Mouse (Mus musculus) thymus, postnatal 10 days (tissue): ENCODE results near the gene Csrnp3.

Source experiments
- DNase-seq, 2 experiments: peaks; one replicate each; pipeline ENCODE4 v3.0.0; 2021; ENCODE audit warnings: low spot score in 2 of 2

Gene Csrnp3

GRCm38 (mm10) chr2:66019235-66019634, 173.7 kb downstream of the Csrnp3 start:
- no peak for DNase-seq

DNA sequence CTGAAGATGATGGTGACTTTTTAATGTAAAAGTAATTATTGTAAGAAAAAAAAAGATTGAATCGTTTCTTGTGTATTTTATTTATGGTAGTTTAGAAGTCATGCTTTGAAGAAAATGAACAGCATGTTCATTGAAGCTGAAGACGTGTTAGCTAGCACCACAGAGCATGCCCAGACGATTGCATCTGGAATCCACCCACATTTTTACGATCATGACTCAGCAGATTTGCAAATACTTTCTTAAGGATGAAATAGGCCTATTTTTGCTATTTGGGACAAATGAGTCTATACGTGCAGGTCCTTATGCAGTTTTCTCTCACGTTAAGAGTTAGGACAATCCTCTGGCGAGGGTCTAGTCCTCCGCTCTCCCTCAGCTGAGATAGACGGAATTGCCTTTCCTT, 177.9 kb downstream of the Csrnp3 start:
- no peak for DNase-seq

GRCm38 (mm10) chr2:66024837-66025236, 179.3 kb downstream of the Csrnp3 start:
- no peak for DNase-seq

GRCm38 (mm10) chr2:66028812-66029211, 183.2 kb downstream of the Csrnp3 start:
- no peak for DNase-seq

DNA sequence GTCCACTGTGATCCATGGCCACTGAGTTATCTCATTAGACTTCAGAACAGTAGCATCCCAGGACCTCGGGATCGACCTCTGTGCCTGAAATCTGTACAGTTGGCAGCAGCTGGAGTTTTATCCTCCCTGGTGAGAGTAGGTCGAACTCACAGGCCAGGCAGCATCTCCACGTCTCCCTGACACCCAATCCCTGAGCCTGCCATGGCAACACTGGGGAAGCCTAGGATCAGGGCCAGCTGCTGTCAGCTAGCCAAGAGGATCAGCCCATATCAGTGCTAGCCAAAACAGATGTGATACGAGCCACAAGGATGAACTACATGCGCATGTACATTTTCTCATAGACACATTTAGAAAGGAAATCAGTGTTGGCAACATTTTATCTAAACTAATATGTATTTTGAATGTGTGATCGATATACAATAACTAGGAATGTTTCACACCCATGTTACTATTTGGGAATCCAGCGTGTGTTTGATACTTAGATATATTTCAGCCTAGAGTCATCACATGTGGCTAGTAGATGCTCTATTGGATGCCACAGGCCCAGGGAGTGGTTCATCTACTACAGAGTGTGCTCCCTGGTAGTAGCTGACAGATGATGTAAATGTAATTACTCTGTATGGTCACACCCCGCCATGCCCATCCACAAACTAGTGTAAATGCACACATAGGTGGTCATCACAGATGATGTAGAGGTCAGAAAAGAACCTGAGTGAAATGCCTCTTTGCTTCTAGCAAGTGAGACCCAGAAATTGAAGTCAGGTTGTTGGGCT, 189.5 kb downstream of the Csrnp3 start:
- DNase-seq: no peak

DNA sequence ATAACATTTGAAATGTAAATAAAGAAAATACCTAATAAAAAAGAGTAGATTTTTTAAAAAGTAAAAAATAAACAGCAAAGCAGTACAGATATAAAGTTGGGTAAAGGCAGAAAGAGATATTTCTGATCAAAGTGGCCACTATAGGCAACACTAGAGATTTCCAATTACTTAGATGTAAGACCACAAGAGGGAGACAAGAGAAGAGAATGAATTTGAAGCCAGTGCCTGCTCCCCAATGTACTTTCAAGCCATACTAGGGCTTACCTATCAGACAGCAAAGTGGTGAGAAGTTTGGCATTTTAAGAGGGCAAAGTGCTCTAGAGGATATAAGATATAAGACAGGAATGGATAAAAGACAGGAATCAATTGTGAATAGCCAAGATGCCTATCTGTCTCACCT, 195.0 kb downstream of the Csrnp3 start:
- no peak for DNase-seq

GRCm38 (mm10) chr2:66041203-66041916, 195.8 kb downstream of the Csrnp3 start:
- no peak for DNase-seq

DNA sequence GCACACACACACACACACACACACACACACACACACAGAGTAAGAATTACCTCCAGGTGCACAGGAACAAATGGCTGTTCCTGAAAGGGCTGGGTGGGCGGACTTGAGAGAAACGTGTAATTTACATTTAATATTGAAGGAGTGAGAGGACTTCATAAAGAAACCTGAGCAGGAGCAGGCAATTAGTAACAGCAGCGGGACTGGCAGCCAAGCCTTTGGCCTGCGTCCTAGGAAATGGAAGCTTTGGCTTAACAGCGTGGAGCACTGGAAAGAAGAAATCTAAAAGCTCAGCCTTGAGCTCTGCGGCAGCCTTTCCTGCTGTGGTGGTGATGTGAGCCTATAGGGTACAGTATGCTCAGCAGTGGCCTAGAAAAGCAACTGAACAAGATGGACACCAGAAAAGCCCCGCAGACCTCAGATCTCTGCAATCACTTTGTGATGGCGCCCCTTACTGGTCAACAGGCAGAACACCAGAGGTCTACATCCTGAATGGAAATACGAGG, 196.4 kb downstream of the Csrnp3 start:
- no peak for DNase-seq

DNA sequence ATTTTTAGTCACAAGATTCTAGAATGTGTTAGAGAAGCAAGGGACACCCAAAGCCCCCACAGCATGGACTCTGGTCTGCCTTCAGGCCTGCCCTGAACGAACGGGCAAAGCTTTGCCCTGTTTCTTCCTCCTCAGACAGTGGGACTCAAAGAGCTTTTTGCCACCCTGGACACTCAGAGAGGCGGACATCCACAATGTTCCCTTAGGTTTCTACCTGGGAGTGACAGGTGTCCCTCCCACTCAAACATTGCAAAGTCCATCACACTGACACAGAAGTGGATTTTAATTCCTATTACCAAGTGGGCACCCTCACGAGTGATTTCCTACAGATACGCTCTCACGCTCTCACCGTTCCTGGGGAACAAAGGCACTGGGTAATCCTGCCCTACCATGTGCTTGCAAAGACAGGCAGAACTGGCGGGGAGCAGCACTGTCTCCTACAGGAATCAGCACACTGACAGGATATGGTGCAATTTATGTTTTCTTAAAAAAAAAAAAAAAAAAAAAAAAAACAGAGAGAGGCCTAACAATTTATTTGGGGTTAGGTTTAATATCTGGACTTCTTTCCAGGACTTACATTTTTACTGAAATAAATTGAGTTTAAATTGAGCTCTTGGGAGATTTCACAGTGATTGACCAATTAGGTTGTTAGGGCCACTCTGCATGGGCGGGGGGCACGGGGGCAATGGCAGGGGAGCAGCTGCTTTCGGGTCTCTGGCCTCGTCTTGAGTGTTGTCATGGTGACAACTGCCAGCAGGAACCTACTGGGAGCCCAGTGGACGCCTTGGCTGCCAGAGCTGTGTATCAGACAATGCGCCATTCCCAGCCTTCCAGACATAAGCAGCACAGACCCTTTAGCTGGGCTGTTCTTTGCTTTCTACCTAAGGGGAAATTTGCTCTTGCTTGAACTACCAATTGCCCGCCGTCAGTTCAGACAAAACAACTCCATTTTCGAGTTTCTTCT, 198.2 kb downstream of the Csrnp3 start:
- no peak for DNase-seq

DNA sequence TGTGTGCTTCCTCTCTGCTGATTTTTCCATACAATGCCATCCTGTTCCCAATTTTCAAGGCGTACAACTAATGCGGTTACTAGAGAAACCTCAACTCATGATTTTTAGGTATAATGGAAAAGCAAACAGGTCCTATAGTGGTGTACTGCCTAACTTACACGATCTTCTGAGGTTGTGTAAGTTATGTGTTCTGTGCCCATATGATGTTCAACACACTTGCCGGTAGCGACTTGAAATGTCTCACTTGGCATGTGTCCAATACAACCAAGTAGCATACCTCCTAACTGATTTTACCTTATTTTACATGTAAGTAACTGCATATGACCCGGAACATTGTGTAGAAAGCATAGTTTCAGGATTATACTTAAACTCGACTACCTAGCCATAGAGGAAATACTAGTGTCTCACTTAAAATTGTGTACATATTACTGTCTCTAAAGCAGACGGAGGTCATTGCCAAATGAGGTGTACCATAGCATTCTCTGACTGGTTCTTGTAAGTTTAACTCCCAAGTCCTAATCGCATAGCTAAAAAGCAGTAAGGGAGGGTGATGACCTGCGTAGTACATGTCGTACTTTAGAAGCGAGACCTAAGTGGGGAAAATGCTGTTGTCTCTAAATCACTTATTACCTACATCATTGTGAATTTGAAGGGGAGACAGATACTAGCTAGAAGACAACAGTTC, 199.0 kb downstream of the Csrnp3 start:
- no peak for DNase-seq

DNA sequence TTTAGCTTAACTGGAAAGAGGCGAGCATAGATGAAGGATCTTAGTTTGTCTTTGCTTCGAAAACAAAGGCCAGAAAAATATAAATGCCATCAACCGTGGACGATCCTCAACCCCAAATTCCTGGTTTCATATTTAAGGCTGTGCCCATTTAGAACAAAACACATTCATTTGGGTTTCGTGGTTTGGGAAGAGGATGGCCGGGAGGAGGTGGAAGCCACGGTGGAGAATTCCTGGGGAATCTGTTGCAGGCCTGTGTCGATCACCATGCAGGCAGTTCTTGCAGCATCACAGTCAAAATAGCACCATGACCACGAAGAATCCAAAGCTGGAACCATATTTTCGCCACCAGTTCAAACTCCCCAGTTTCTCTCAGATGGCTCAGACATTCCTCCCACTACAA, 217.7 kb downstream of the Csrnp3 start:
- DNase-seq: no peak

DNA sequence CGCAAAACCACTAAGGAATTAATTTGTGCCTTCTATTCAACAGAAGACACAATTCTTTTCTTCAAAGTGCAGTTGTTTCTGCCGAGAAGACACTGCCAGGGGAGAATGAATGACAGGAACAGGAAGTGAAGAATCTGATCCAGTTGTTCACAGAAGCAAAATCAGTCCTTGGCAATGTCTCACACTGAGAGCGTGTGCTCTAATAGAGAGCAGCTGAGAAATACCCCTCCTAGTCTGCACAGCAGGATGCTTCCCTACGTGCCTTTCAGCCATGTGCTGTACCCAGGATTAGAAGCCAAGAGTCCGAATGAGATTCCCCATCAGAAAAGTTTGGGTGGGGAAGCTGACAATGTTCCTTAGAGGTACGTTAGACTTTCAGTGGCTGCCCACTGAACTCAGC, 223.9 kb downstream of the Csrnp3 start:
- DNase-seq: no peak

DNA sequence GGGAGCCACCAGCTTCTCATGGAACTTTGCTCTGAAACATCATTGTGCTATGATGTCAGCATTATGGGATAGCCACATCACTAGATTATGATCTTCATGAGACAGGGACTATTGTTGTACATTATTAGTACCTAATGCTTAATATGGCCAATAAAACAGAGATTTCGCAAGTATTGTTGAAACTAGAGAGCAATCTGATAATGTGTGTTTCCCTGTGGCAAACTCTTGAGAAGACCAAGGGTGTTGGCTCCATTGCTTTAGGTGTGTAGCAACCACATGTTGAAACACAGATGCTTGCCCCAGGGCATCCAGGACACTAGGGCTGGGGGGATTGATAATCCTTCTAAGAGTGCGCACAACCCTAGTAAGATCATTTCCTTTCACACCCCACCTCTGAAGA, 235.2 kb downstream of the Csrnp3 start:
- no peak for DNase-seq
